Mouse (Mus musculus): ENCODE measurements around the gene Cyp2c23. TPM values are rescaled to one million over a fixed set of nuclear protein-coding genes. Genes with fewer than 3 reads are reported as not detected.

Gene Cyp2c23
- 0.11 TPM in 1 of 2 replicates, not detected in the other for polyA plus RNA-seq (2015; fragmentation: Nextera tagmentation; extraction: Ambion mirVana)

- 70% methylated on average over 8 of the region's 8 CpGs for WGBS
- Histone ChIP-seq H3K4me2 (replicated peaks) (no peak within 1 kb of the TSS), H3K27me3 (no peaks in the 10 kb centered on the region), H3K9me3 (no peaks in the 10 kb centered on the region), H3K4me3 (no peak within 1 kb of the TSS), H3K4me1 (no peaks in the 10 kb centered on the region), H3K27ac (replicated peaks) (no peak within 1 kb of the TSS), H3K36me3 (no peaks in the 10 kb centered on the region), H3K9ac (replicated peaks) (no peak within 1 kb of the TSS)
- ATAC-seq (replicated peaks): no peak
These were observed at the start of gene Cyp2c23 for GRCm38 (mm10) chr19:44028972-44029371. Gene Cyp2c23 (minus strand): TSS chr19:44029208.

DNA sequence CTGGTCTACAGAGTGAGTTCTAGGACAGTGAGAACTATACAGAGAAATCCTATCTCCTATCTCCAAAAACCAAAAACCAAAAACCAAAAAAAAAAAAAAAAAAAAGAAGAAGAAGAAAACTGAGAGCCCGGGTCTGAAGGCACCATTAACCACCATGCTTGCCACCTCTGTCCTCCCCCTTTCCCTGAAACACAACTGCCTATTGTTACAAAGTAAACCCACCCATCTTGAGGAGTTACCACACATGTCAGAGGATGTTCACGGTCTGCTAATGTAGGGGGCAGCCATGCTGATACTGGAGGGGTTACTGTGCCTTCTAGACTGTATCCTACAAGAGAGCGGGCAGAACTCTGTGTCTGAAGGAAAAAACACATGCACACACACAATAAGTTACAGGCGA, 48.0 kb upstream of the Cyp2c23 start:
- WGBS: 92% methylated on average over 4 of the region's 4 CpGs
- H3K4me2 ChIP-seq (replicated peaks): no peak overlapping the region
- no peak overlapping the region for H3K27ac ChIP-seq (replicated peaks)
- H3K36me3 ChIP-seq: peaks cover 58% of the 10 kb centered on the region
- H3K9me3 ChIP-seq: no peaks in the 10 kb centered on the region
- no peaks in the 10 kb centered on the region for H3K4me1 ChIP-seq
- no peak overlapping the region for H3K9ac ChIP-seq (replicated peaks)
- H3K27me3 ChIP-seq: no peaks in the 10 kb centered on the region
- no peak overlapping the region for H3K4me3 ChIP-seq
- no peak for ATAC-seq (replicated peaks)

DNA sequence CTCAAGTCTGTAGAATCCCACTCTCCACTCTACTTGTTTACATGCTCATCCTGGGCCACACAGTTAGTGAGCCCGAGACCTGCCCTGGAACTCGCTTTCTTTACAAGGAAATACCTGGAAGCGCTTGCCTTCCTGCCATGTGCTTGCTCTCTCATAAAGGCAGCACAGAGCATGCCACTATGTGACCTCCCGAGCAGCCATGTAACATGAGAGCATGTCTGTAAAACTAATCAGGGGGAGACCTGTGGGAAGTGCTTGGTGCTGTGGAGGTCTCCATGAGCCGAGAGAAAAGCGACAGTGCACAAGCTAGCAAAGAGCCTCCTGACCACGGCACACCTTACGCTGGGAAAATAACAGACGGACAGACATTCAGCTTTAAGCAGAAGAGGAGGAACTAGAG, 47.4 kb upstream of the Cyp2c23 start:
- Histone ChIP-seq H3K4me2 (replicated peaks) (no peak overlapping the region), H3K36me3 (peaks cover 54% of the 10 kb centered on the region), H3K9ac (replicated peaks) (no peak overlapping the region), H3K27me3 (no peaks in the 10 kb centered on the region), H3K27ac (replicated peaks) (no peak overlapping the region), H3K9me3 (no peaks in the 10 kb centered on the region), H3K4me1 (no peaks in the 10 kb centered on the region), H3K4me3 (no peak overlapping the region)
- 92% methylated on average over 9 of the region's 9 CpGs for WGBS
- no peak for ATAC-seq (replicated peaks)

DNA sequence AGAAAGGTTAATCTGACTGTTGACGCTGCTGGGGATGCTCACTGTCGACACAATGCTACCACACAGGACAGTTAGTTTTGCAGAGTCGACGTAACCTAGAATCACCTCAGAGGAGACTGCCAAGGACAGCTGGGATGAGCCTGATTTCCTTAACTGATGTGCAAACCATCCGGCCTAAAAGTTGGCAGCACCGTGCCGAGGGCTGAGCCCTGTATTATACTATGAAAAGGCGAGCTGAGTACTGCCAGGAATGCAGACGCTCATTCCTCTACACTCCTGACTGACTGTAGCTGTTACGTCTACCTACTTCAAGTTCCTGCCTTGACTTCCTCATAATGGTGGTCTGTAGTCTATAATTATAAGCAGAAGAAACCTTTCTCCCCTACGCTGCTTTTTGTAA, 46.0 kb upstream of the Cyp2c23 start:
- 86% methylated on average over 11 of the region's 11 CpGs for WGBS
- no peak for ATAC-seq (replicated peaks)
- H3K4me2 ChIP-seq (replicated peaks): no peak overlapping the region
- peaks cover 47% of the 10 kb centered on the region for H3K36me3 ChIP-seq
- H3K27ac ChIP-seq (replicated peaks): no peak overlapping the region
- no peaks in the 10 kb centered on the region for H3K9me3 ChIP-seq
- H3K4me1 ChIP-seq: 0 out of 2 replicates have a peak, but pooled peaks cover 2% of the 10 kb centered on the region
- no peaks in the 10 kb centered on the region for H3K27me3 ChIP-seq
- H3K9ac ChIP-seq (replicated peaks): no peak overlapping the region
- no peak overlapping the region for H3K4me3 ChIP-seq

DNA sequence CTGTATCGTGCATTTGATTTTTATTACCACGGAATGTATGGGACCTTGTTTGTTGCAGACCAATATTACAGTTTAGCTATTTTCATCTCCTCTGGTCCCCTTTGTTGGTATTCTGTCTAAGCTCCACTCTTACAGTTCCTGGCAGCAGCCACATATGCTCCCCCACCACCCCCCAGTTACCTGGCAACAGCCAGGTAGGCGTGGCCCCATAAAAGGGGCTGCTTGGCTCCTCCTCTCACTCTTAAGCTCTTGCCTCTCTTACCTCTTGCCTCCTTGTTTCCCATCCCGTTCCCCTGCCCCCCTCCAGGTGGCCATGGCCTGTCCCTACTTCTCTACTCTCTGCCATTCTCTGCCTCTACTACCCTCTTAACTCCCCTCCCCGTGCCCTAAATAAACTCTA, 42.2 kb upstream of the Cyp2c23 start:
- peaks cover 19% of the 10 kb centered on the region for H3K4me1 ChIP-seq
- peaks cover 16% of the 10 kb centered on the region for H3K36me3 ChIP-seq
- no peaks in the 10 kb centered on the region for H3K9me3 ChIP-seq
- no peak overlapping the region for H3K9ac ChIP-seq (replicated peaks)
- no peak overlapping the region for H3K4me3 ChIP-seq
- H3K27ac ChIP-seq (replicated peaks): no peak overlapping the region
- no peak for ATAC-seq (replicated peaks)
- H3K4me2 ChIP-seq (replicated peaks): no peak overlapping the region
- 57% methylated on average over 5 of the region's 5 CpGs for WGBS
- no peaks in the 10 kb centered on the region for H3K27me3 ChIP-seq

GRCm38 (mm10) chr19:44069914-44070232, 40.9 kb upstream of the Cyp2c23 start:
- WGBS: 5% methylated on average over 4 of the region's 4 CpGs
- H3K27ac ChIP-seq (replicated peaks): peak overlapping the region; percentile 63
- no peaks in the 10 kb centered on the region for H3K27me3 ChIP-seq
- H3K4me2 ChIP-seq (replicated peaks): peak overlapping the region; percentile 76
- no peak for ATAC-seq (replicated peaks)
- H3K36me3 ChIP-seq: peaks cover 7% of the 10 kb centered on the region
- H3K9ac ChIP-seq (replicated peaks): peak overlapping the region; percentile 75
- H3K4me1 ChIP-seq: peaks cover 19% of the 10 kb centered on the region
- peak overlapping the region; percentile 64 for H3K4me3 ChIP-seq
- no peaks in the 10 kb centered on the region for H3K9me3 ChIP-seq

- Histone ChIP-seq H3K4me3 (peak within 1 kb of the TSS; percentile 64), H3K9ac (replicated peaks) (peak within 1 kb of the TSS; percentile 75), H3K9me3 (no peaks in the 10 kb centered on the region), H3K36me3 (peaks cover 7% of the 10 kb centered on the region; the same call in 1 of the 2 replicates), H3K4me2 (replicated peaks) (peak within 1 kb of the TSS; percentile 76), H3K4me1 (peaks cover 19% of the 10 kb centered on the region), H3K27ac (replicated peaks) (peak within 1 kb of the TSS; percentile 63), H3K27me3 (no peaks in the 10 kb centered on the region)
- ATAC-seq (replicated peaks): peak; percentile 93
- WGBS: under 1% methylated on average over 70 of the region's 75 CpGs
These were observed 40.3 kb upstream of the Cyp2c23 start, which contains the start of gene Erlin1 for GRCm38 (mm10) chr19:44069121-44069913. Gene Erlin1 (minus strand): TSS chr19:44069785.

GRCm38 (mm10) chr19:44068232-44068631, 39.2 kb upstream of the Cyp2c23 start:
- no peaks in the 10 kb centered on the region for H3K27me3 ChIP-seq
- peaks cover 19% of the 10 kb centered on the region for H3K4me1 ChIP-seq
- H3K27ac ChIP-seq (replicated peaks): no peak overlapping the region
- H3K9ac ChIP-seq (replicated peaks): no peak overlapping the region
- 77% methylated on average over 4 of the region's 4 CpGs for WGBS
- peaks cover 5% of the 10 kb centered on the region; the same call in 1 of the 2 replicates for H3K36me3 ChIP-seq
- no peak for ATAC-seq (replicated peaks)
- peak overlapping the region; percentile 76 for H3K4me2 ChIP-seq (replicated peaks)
- H3K9me3 ChIP-seq: no peaks in the 10 kb centered on the region
- H3K4me3 ChIP-seq: peak overlapping the region; percentile 64

- H3K4me1 ChIP-seq: peaks cover 19% of the 10 kb centered on the region
- no peak for ATAC-seq (replicated peaks)
- H3K27me3 ChIP-seq: no peaks in the 10 kb centered on the region
- no peak overlapping the region for H3K27ac ChIP-seq (replicated peaks)
- H3K36me3 ChIP-seq: peaks cover 6% of the 10 kb centered on the region; the same call in 1 of the 2 replicates
- 73% methylated on average over 9 of the region's 9 CpGs for WGBS
- H3K4me2 ChIP-seq (replicated peaks): no peak overlapping the region
- no peak overlapping the region for H3K4me3 ChIP-seq
- no peaks in the 10 kb centered on the region for H3K9me3 ChIP-seq
- H3K9ac ChIP-seq (replicated peaks): no peak overlapping the region
These were observed 38.5 kb upstream of the Cyp2c23 start for GRCm38 (mm10) chr19:44067323-44068049.

DNA sequence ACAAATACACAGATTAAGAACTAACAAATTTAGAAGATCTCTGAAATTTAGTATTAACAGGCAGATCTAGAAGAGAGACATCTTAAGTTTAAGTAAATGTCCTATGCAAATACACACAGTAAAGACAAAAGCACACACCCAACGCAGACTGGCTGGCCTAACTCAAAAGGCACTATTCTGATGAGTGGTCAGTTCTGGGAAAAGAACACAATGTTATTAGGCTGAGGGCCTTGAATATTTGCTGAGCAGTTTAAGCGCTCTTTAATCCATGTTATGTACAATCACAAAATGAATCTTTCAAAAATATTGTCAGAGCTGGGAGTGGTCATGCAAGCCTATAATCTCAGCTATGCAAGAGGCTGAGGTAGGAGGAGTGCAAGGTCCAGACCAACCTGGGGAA, 35.7 kb upstream of the Cyp2c23 start:
- Histone ChIP-seq H3K27ac (replicated peaks) (no peak overlapping the region), H3K9ac (replicated peaks) (no peak overlapping the region), H3K4me3 (no peak overlapping the region), H3K4me1 (peaks cover 15% of the 10 kb centered on the region), H3K27me3 (no peaks in the 10 kb centered on the region), H3K9me3 (no peaks in the 10 kb centered on the region), H3K36me3 (peaks cover 14% of the 10 kb centered on the region; the same call in 1 of the 2 replicates), H3K4me2 (replicated peaks) (no peak overlapping the region)
- no peak for ATAC-seq (replicated peaks)
- WGBS: 97% methylated on average over 2 of the region's 2 CpGs

DNA sequence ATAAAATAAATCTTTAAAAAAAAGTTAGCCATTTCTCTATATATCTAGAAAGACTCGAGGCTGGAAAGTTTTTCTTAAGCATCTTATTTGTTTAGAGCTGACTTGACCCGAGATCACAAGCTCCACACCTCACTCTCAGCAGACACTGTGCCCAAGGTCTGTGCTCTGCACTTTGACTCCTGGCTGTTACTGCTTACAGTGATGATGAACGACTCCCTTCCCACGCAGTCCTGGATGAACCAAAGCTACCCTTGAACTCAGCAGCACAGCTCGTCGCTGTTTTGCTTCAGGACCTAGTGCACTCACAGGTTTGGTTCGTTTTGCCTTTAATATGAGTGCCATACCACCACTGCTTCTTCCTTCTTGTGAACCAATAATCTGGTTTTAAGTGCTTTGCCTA, 34.8 kb upstream of the Cyp2c23 start:
- H3K27me3 ChIP-seq: no peaks in the 10 kb centered on the region
- WGBS: 93% methylated on average over 7 of the region's 7 CpGs
- no peak for ATAC-seq (replicated peaks)
- H3K4me3 ChIP-seq: no peak overlapping the region
- no peak overlapping the region for H3K27ac ChIP-seq (replicated peaks)
- no peaks in the 10 kb centered on the region for H3K9me3 ChIP-seq
- H3K36me3 ChIP-seq: peaks cover 22% of the 10 kb centered on the region; the same call in 1 of the 2 replicates
- no peak overlapping the region for H3K4me2 ChIP-seq (replicated peaks)
- H3K4me1 ChIP-seq: peaks cover 13% of the 10 kb centered on the region
- H3K9ac ChIP-seq (replicated peaks): no peak overlapping the region

DNA sequence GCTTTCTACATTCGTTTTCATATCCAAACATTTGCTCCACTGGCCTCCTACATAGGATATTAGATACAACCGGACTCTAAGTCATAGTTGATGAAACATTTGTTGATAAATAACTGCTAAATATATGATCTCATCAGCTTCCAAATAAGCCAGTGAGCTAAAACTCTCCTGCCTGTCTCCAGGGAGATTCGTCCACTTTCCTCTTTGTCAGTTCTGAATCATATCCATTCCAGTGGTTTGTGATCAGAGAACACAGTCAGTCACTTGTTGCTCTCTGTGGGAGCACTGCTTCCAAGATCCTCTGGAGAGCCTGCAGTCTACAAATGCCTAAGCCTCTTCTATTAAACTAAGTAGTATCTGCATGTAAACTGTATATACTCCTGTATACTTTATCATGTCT, 31.2 kb upstream of the Cyp2c23 start:
- Histone ChIP-seq H3K9me3 (no peaks in the 10 kb centered on the region), H3K4me2 (replicated peaks) (no peak overlapping the region), H3K36me3 (peaks cover 39% of the 10 kb centered on the region), H3K4me3 (no peak overlapping the region), H3K27ac (replicated peaks) (no peak overlapping the region), H3K27me3 (no peaks in the 10 kb centered on the region), H3K4me1 (no peaks in the 10 kb centered on the region), H3K9ac (replicated peaks) (no peak overlapping the region)
- ATAC-seq (replicated peaks): no peak
- 91% methylated on average over 3 of the region's 3 CpGs for WGBS
